Mouse (Mus musculus) stomach, postnatal 0 days (tissue): ENCODE measurements around the gene Sox6. TPM values are rescaled to one million over a fixed set of nuclear protein-coding genes. Genes with fewer than 3 reads are reported as not detected.

Source experiments
- ATAC-seq: fragments of 200-750 bp; cut with Nextera tagmentation; 2 replicates; pipeline ENCODE4 v1.8.0; 2017; ENCODE audit not compliant: low FRiP score, low TSS enrichment
- DNase-seq: peaks from one replicate; pipeline ENCODE4 v3.0.0-alpha.2; 2016; ENCODE audit warnings: low spot score
- H3K27ac ChIP-seq: fragments of 300-500 bp; sonication (generic); replicated peaks from 2 replicates; pipeline ENCODE4 v1.5.1; 2014; ENCODE audit warnings: mild to moderate bottlenecking, control low read depth
- H3K27me3 ChIP-seq: fragments of 300-500 bp; sonication (generic); 2 replicates; pipeline ENCODE4 v1.6.1; 2014; ENCODE audit warnings: low read length; ENCODE audit not compliant: control insufficient read depth, insufficient read depth
- H3K36me3 ChIP-seq: fragments of 300-500 bp; sonication (generic); 2 replicates; pipeline ENCODE4 v1.6.1; 2014; ENCODE audit warnings: low read length, mixed read lengths; ENCODE audit not compliant: control insufficient read depth, insufficient read depth
- H3K4me1 ChIP-seq: fragments of 300-500 bp; sonication (generic); replicated peaks from 2 replicates; pipeline ENCODE4 v1.6.1; 2014; ENCODE audit warnings: antibody characterized with exemption; ENCODE audit not compliant: control insufficient read depth, insufficient read depth
- H3K4me2 ChIP-seq: fragments of 300-500 bp; sonication (generic); replicated peaks from 2 replicates; pipeline ENCODE4 v1.6.1; 2014; ENCODE audit warnings: low read depth, mild to moderate bottlenecking, control low read depth, moderate library complexity
- H3K4me3 ChIP-seq: fragments of 300-500 bp; sonication (generic); 2 replicates; pipeline ENCODE4 v1.5.1; 2014; ENCODE audit warnings: low read depth, low read length, control low read depth
- H3K9ac ChIP-seq: fragments of 300-500 bp; sonication (generic); 2 replicates; pipeline ENCODE4 v1.6.1; 2014; ENCODE audit warnings: mild to moderate bottlenecking, low read length, control low read depth, mixed read lengths
- H3K9me3 ChIP-seq: fragments of 300-500 bp; sonication (generic); 2 replicates; pipeline ENCODE4 v1.6.1; 2016; ENCODE audit warnings: low read length; ENCODE audit not compliant: control insufficient read depth
- CTCF ChIP-seq: IDR thresholded peaks from 2 replicates; pipeline ENCODE4 v1.5.1; 2016; ENCODE audit warnings: antibody characterized with exemption, low read depth, mild to moderate bottlenecking, moderate library complexity
- EP300 ChIP-seq: optimal IDR thresholded peaks from 2 replicates; pipeline ENCODE3; 2016; ENCODE audit warnings: antibody characterized with exemption
- WGBS: fragments of 180-500 bp; shearing (Covaris S2); extraction: QIAGEN DNeasy Blood & Tissue Kit; methylation state at CpG from one replicate; pipeline ENCODE4 v1.1.7; 2014; 5-methylcytosine and 5-hydroxymethylcytosine counted together
- polyA plus RNA-seq: library from polyadenylated mRNA; unstranded; fragments of >200 nt; fragmentation: Nextera tagmentation; extraction: Ambion mirVana; gene quantifications from 2 replicates; pipeline ENCODE4 v1.2.1, GENCODE M21; 2015

Sox6 gene
- polyA plus RNA-seq, 1 experiment from 2014 or later: 28.7 TPM

DNA sequence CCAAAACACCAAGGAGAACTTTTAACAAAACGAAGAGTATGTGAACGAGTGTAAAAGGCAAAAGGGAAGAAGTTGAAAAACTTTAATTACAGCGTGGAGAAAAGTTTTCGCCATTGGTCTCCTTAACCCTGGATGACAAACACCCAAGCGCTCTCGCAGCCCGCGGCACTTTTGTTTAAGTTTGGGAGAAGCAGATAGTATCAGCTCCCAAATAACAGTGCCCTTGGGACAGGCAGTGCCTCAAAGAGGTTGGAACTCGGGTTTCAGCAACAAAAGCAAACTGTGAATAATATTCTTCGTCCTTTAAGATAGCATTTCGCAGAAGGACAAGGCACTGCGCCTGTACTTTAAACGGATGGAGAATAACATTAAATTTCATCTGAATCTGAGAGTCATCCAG lies 572 bp downstream of the Sox6 start:
- WGBS: 10% methylated on average over 13 of the region's 13 CpGs
- Histone ChIP-seq H3K36me3 (no peaks in the 10 kb centered on the region), H3K27ac (no peak overlapping the region), H3K4me1 (peaks cover 7% of the 10 kb centered on the region), H3K4me2 (peak overlapping the region; percentile 93), H3K4me3 (peak overlapping the region; percentile 21), H3K9ac (0 out of 2 replicates have a peak overlapping the region, but pooled peaks have one; percentile 14), H3K27me3 (no peaks in the 10 kb centered on the region; the same call in 1 of the 2 replicates), H3K9me3 (no peaks in the 10 kb centered on the region)
- DNase-seq (no peak), ATAC-seq (no peak)
- no peak for TF ChIP-seq CTCF
- TF ChIP-seq EP300: no peak

- H3K4me3 ChIP-seq: peak overlapping the region; percentile 18
- 55% methylated on average over 18 of the region's 18 CpGs for WGBS
These were observed 1.7 kb downstream of the Sox6 start for GRCm38 (mm10) chr7:116036591-116037555.

DNA sequence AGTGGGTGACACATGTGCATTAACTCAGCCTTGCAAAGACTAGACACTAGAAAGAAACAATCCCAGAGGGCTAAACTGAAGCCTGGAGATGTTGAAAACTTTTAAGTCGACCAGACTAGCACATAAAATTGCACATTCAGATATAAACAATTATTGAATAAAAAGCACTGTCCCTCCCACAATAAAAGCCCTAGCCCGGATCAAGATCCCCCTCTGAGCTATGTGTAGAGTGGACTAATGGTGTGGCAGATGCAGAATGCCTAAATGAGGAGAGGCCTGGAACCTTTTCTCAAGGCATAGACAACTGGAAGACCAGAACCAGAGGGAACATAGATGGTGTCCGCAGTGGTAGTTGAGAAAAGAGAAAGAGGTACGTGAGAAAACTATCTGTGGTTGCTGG lies 3.1 kb downstream of the Sox6 start:
- DNase-seq: no peak
- H3K4me2 ChIP-seq: peak overlapping the region; percentile 21; the same call in 1 of the 2 replicates

More at GRCm38 (mm10) chr7:116036591-116037555, 1.7 kb downstream of the Sox6 start:
- no peaks in the 10 kb centered on the region for H3K36me3 ChIP-seq
- DNase-seq (no peak), ATAC-seq (no peak)
- H3K4me2 ChIP-seq: peak overlapping the region; percentile 42
- no peaks in the 10 kb centered on the region for H3K9me3 ChIP-seq
- no peak overlapping the region for H3K9ac ChIP-seq
- no peaks in the 10 kb centered on the region; the same call in 1 of the 2 replicates for H3K27me3 ChIP-seq
- peak overlapping the region; percentile 45; the same call in 1 of the 2 replicates for H3K27ac ChIP-seq
- TF ChIP-seq CTCF (no peak), EP300 (no peak)
- peaks cover 7% of the 10 kb centered on the region for H3K4me1 ChIP-seq

GRCm38 (mm10) chr7:116034282-116034758 lies 4.3 kb downstream of the Sox6 start:
- H3K27ac ChIP-seq: peak overlapping the region; percentile 81
- peak overlapping the region; percentile 64 for H3K9ac ChIP-seq
- H3K27me3 ChIP-seq: no peaks in the 10 kb centered on the region; the same call in 1 of the 2 replicates
- DNase-seq: peak; percentile 58
- WGBS: under 1% methylated on average over 25 of the region's 25 CpGs
- peak overlapping the region; percentile 64 for H3K4me3 ChIP-seq
- ATAC-seq: peak; percentile 10; the same call in 1 of the 2 replicates
- TF ChIP-seq EP300 (no peak), CTCF (no peak)
- peak overlapping the region; percentile 94 for H3K4me2 ChIP-seq
- H3K9me3 ChIP-seq: no peaks in the 10 kb centered on the region
- H3K36me3 ChIP-seq: no peaks in the 10 kb centered on the region
- H3K4me1 ChIP-seq: peaks cover 3% of the 10 kb centered on the region

More for the DNA sequence above, 3.1 kb downstream of the Sox6 start:
- no peak overlapping the region for H3K4me3 ChIP-seq
- H3K9me3 ChIP-seq: no peaks in the 10 kb centered on the region
- no peak for TF ChIP-seq CTCF
- no peak for TF ChIP-seq EP300
- H3K27me3 ChIP-seq: no peaks in the 10 kb centered on the region; the same call in 1 of the 2 replicates
- no peak overlapping the region for H3K9ac ChIP-seq
- H3K27ac ChIP-seq: no peak overlapping the region
- H3K36me3 ChIP-seq: no peaks in the 10 kb centered on the region
- 65% methylated on average over 4 of the region's 4 CpGs for WGBS
- ATAC-seq: no peak
- H3K4me1 ChIP-seq: peaks cover 7% of the 10 kb centered on the region

GRCm38 (mm10) chr7:116033371-116034241 lies 5.0 kb downstream of the Sox6 start:
- H3K4me2 ChIP-seq: peak overlapping the region; percentile 94
- no peaks in the 10 kb centered on the region for H3K36me3 ChIP-seq
- peak overlapping the region; percentile 64 for H3K4me3 ChIP-seq
- H3K27ac ChIP-seq: peak overlapping the region; percentile 81
- H3K9me3 ChIP-seq: no peaks in the 10 kb centered on the region
- H3K27me3 ChIP-seq: no peaks in the 10 kb centered on the region; the same call in 1 of the 2 replicates
- peak; percentile 50 for ATAC-seq
- H3K9ac ChIP-seq: peak overlapping the region; percentile 64
- WGBS: under 1% methylated on average over 54 of the region's 54 CpGs
- no peaks in the 10 kb centered on the region; the same call in none of the 2 replicates for H3K4me1 ChIP-seq
- DNase-seq: peak; percentile 55
- TF ChIP-seq EP300: no peak
- TF ChIP-seq CTCF: peak; percentile 7; the same call in 1 of the 2 replicates
